Mouse (Mus musculus): ENCODE results near the gene Nbea. TPM values are rescaled to one million over a fixed set of nuclear protein-coding genes. Genes with fewer than 3 reads are reported as not detected.

The Nbea gene
- polyA plus RNA-seq, 2 experiments: 0.76 to 1.3 TPM

GRCm38 (mm10) chr3:56067849-56068248, 115.7 kb downstream of the Nbea start:
- Histone ChIP-seq H3K4me2 (ENCODE audit: low read depth) (no peak overlapping the region), H3K9ac (replicated peaks) (no peak overlapping the region), H3K4me3 (ENCODE audit: insufficient read depth in 1 of 2, low read depth in 2 of 2, low read length in 2 of 2) (no peak overlapping the region), H3K27ac (no peak overlapping the region), H3K4me1 (replicated peaks; ENCODE audit: control insufficient read depth in 2 of 2, insufficient read depth in 2 of 2, low read length in 1 of 2) (peaks cover 0 to 8% of the 10 kb centered on the region in 2 experiments; a peak in 3 of 4 replicates), H3K9me3 (ENCODE audit: control insufficient read depth, low read length) (no peaks in the 10 kb centered on the region), H3K27me3 (ENCODE audit: control insufficient read depth, insufficient read depth, low read length) (no peaks in the 10 kb centered on the region), H3K36me3 (replicated peaks; ENCODE audit: control insufficient read depth, insufficient read depth, low read depth) (no peaks in the 10 kb centered on the region)
- DNase-seq (ENCODE audit: low read depth in 3 of 3, low spot score in 3 of 3): no peak
- 73% methylated on average over 6 of the region's 6 CpGs for WGBS (ENCODE audit: insufficient replicate concordance)
- TF ChIP-seq EP300 (IDR thresholded peaks at IDR 0.05; ENCODE audit: low read depth) (no peak), CTCF (IDR thresholded peaks at IDR 0.05; ENCODE audit: low read depth) (no peak)
- no peak for ATAC-seq (ENCODE audit: insufficient read depth)

DNA sequence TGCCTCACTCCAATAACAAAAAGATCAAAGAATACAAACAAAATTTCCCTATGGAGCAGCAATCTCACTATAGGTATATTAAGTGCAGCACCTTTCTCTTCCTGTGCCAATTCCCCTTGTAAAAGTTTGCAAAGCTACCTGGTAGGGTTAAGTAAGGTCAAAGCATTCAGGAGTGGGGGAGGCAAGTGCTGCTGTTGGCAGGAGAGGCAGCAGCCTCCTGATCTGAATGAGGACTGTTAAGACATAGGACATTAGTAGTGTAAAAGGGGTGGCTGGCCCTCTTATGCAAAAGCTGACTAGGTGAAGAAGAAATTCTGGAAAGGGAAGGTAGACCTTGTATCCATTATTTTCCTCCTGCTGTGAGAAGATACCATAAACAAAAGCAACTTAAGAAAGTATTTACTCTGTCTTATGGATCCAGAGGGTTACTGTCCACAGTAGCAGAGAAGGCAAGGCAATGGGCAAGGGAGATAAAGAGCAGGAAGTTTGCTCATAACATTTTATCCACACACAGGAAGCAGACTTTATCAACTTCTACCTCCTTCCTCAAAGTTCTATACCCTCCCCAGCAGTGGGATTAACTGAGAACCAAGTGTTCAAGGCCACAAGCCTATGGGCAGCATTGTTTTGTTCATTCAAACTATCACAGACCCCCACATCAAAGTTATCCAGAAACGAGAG, 117.0 kb downstream of the Nbea start:
- Histone ChIP-seq H3K27me3 (ENCODE audit: control insufficient read depth, insufficient read depth, low read length) (no peaks in the 10 kb centered on the region), H3K4me1 (replicated peaks; ENCODE audit: control insufficient read depth in 2 of 2, insufficient read depth in 2 of 2, low read length in 1 of 2) (peaks cover 0 to 8% of the 10 kb centered on the region in 2 experiments; a peak in 3 of 4 replicates), H3K9ac (replicated peaks) (no peak overlapping the region), H3K9me3 (ENCODE audit: control insufficient read depth, low read length) (no peaks in the 10 kb centered on the region), H3K27ac (no peak overlapping the region), H3K4me2 (ENCODE audit: low read depth) (no peak overlapping the region), H3K36me3 (replicated peaks; ENCODE audit: control insufficient read depth, insufficient read depth, low read depth) (no peaks in the 10 kb centered on the region), H3K4me3 (ENCODE audit: insufficient read depth in 1 of 2, low read depth in 2 of 2, low read length in 2 of 2) (no peak overlapping the region)
- DNase-seq (ENCODE audit: low read depth in 3 of 3, low spot score in 3 of 3) (no peak), ATAC-seq (ENCODE audit: insufficient read depth) (no peak)
- 27% methylated on average over 1 of the region's 1 CpGs for WGBS (ENCODE audit: insufficient replicate concordance)
- TF ChIP-seq EP300 (IDR thresholded peaks at IDR 0.05; ENCODE audit: low read depth): no peak
- TF ChIP-seq CTCF (IDR thresholded peaks at IDR 0.05; ENCODE audit: low read depth): no peak

GRCm38 (mm10) chr3:56065234-56065633, 118.3 kb downstream of the Nbea start:
- Histone ChIP-seq H3K4me2 (ENCODE audit: low read depth) (no peak overlapping the region), H3K27ac (no peak overlapping the region), H3K9ac (replicated peaks) (no peak overlapping the region), H3K4me3 (ENCODE audit: insufficient read depth in 1 of 2, low read depth in 2 of 2, low read length in 2 of 2) (no peak overlapping the region), H3K4me1 (replicated peaks; ENCODE audit: control insufficient read depth in 2 of 2, insufficient read depth in 2 of 2, low read length in 1 of 2) (peaks cover 0 to 8% of the 10 kb centered on the region in 2 experiments; a peak in 3 of 4 replicates), H3K27me3 (ENCODE audit: control insufficient read depth, insufficient read depth, low read length) (no peaks in the 10 kb centered on the region), H3K36me3 (replicated peaks; ENCODE audit: control insufficient read depth, insufficient read depth, low read depth) (no peaks in the 10 kb centered on the region), H3K9me3 (ENCODE audit: control insufficient read depth, low read length) (no peaks in the 10 kb centered on the region)
- WGBS (ENCODE audit: insufficient replicate concordance): 43% methylated on average over 4 of the region's 4 CpGs
- DNase-seq (ENCODE audit: low read depth in 3 of 3, low spot score in 3 of 3): no peak
- TF ChIP-seq CTCF (IDR thresholded peaks at IDR 0.05; ENCODE audit: low read depth) (no peak), EP300 (IDR thresholded peaks at IDR 0.05; ENCODE audit: low read depth) (no peak)
- ATAC-seq (ENCODE audit: insufficient read depth): peak; percentile 74

- H3K4me2 ChIP-seq (ENCODE audit: low read depth): no peak overlapping the region
- no peaks in the 10 kb centered on the region for H3K9me3 ChIP-seq (ENCODE audit: control insufficient read depth, low read length)
- WGBS (ENCODE audit: insufficient replicate concordance): 69% methylated on average over 5 of the region's 5 CpGs
- H3K27me3 ChIP-seq (ENCODE audit: control insufficient read depth, insufficient read depth, low read length): no peaks in the 10 kb centered on the region
- no peaks in the 10 kb centered on the region for H3K4me1 ChIP-seq (replicated peaks; ENCODE audit: control insufficient read depth in 2 of 2, insufficient read depth in 2 of 2, low read length in 1 of 2)
- no peak overlapping the region for H3K9ac ChIP-seq (replicated peaks)
- H3K36me3 ChIP-seq (replicated peaks; ENCODE audit: control insufficient read depth, insufficient read depth, low read depth): no peaks in the 10 kb centered on the region
- no peak for ATAC-seq (ENCODE audit: insufficient read depth)
- DNase-seq (ENCODE audit: low read depth in 3 of 3, low spot score in 3 of 3): no peak
- no peak overlapping the region for H3K27ac ChIP-seq
- H3K4me3 ChIP-seq (ENCODE audit: insufficient read depth in 1 of 2, low read depth in 2 of 2, low read length in 2 of 2): no peak overlapping the region
- TF ChIP-seq EP300 (IDR thresholded peaks at IDR 0.05; ENCODE audit: low read depth) (no peak), CTCF (IDR thresholded peaks at IDR 0.05; ENCODE audit: low read depth) (no peak)
These were observed 137.7 kb downstream of the Nbea start for GRCm38 (mm10) chr3:56045659-56046336.

- H3K36me3 ChIP-seq (replicated peaks; ENCODE audit: control insufficient read depth, insufficient read depth, low read depth): no peaks in the 10 kb centered on the region
- H3K4me1 ChIP-seq (replicated peaks; ENCODE audit: control insufficient read depth in 2 of 2, insufficient read depth in 2 of 2, low read length in 1 of 2): peaks cover 0 to 2% of the 10 kb centered on the region in 2 experiments; a peak in 2 of 4 replicates
- no peaks in the 10 kb centered on the region for H3K27me3 ChIP-seq (ENCODE audit: control insufficient read depth, insufficient read depth, low read length)
- no peak overlapping the region for H3K9ac ChIP-seq (replicated peaks)
- DNase-seq (ENCODE audit: low read depth in 3 of 3, low spot score in 3 of 3) (no peak), ATAC-seq (ENCODE audit: insufficient read depth) (no peak)
- H3K4me3 ChIP-seq (ENCODE audit: insufficient read depth in 1 of 2, low read depth in 2 of 2, low read length in 2 of 2): no peak overlapping the region
- no peaks in the 10 kb centered on the region for H3K9me3 ChIP-seq (ENCODE audit: control insufficient read depth, low read length)
- TF ChIP-seq EP300 (IDR thresholded peaks at IDR 0.05; ENCODE audit: low read depth): no peak
- WGBS (ENCODE audit: insufficient replicate concordance): 55% methylated on average over 1 of the region's 1 CpGs
- no peak overlapping the region for H3K27ac ChIP-seq
- H3K4me2 ChIP-seq (ENCODE audit: low read depth): no peak overlapping the region
These were observed 140.4 kb downstream of the Nbea start for GRCm38 (mm10) chr3:56043091-56043490.

Measured in liver, embryonic 14.5 days (tissue).